Mouse (Mus musculus): ENCODE results near the gene Tex30. TPM values are rescaled to one million over a fixed set of nuclear protein-coding genes. Genes with fewer than 3 reads are reported as not detected.

Tex30 gene
- polyA plus RNA-seq, 1 experiment from 2014 or later: 71.5 TPM

DNA sequence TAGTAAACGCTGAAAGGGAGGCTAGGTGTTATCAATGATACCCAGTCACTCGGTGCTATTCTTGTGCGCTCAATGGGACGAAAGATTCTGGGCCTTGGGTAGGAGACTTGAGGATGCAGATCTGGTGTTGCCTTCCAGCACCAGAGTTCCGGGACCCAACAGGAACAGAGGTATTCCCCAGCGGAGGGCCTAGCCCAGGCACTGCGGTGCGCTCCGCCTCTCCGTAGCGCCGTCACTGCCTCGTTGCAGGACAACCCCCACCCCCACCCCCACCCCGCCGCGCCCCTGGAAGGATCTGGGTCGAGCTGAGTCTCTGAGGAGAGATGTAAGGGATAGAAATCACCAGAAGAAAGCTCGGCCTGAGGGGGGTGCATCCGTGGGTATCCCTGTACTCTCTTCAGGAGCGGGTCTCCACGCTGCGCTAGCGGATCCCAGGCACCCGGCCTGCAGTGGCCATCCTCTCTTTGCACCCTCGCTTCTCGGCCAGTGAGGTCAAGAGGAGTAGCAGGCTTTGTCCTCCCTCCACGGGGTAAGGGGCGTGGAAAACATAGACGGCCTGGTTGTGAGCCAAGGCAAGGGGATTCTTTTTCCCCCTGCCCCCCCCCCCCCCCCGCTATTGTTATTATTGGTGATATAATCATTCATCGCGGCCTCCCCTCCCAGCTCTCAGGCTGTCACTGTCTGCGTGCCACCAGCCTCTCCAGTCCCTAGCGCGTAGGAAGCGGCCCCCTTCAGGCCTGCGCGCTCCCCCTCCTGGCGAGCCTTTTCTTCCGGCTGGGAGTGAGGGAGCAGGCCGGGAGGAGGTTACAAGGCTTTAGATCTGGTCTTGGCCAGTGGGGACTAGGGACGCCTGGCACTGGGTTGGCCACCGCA, 17.2 kb upstream of the Tex30 start:
- Histone ChIP-seq H3K4me1 (ENCODE audit: control insufficient read depth, insufficient read depth, low read length) (no peaks in the 10 kb centered on the region), H3K27ac (ENCODE audit: low read length) (peak overlapping the region; percentile 98), H3K4me3 (ENCODE audit: low read length) (peak overlapping the region; percentile 78), H3K9ac (ENCODE audit: low read depth, low read length) (peak overlapping the region; percentile 88), H3K9me3 (ENCODE audit: control insufficient read depth, low read length) (no peaks in the 10 kb centered on the region), H3K27me3 (replicated peaks; ENCODE audit: control insufficient read depth, insufficient read depth, low read length) (no peaks in the 10 kb centered on the region), H3K36me3 (ENCODE audit: control insufficient read depth, insufficient read depth, low read length) (no peaks in the 10 kb centered on the region), H3K4me2 (ENCODE audit: low read depth, low read length) (peak overlapping the region; percentile 78)
- WGBS: under 1% methylated on average over 39 of the region's 43 CpGs
- ATAC-seq: peak; percentile 90

DNA sequence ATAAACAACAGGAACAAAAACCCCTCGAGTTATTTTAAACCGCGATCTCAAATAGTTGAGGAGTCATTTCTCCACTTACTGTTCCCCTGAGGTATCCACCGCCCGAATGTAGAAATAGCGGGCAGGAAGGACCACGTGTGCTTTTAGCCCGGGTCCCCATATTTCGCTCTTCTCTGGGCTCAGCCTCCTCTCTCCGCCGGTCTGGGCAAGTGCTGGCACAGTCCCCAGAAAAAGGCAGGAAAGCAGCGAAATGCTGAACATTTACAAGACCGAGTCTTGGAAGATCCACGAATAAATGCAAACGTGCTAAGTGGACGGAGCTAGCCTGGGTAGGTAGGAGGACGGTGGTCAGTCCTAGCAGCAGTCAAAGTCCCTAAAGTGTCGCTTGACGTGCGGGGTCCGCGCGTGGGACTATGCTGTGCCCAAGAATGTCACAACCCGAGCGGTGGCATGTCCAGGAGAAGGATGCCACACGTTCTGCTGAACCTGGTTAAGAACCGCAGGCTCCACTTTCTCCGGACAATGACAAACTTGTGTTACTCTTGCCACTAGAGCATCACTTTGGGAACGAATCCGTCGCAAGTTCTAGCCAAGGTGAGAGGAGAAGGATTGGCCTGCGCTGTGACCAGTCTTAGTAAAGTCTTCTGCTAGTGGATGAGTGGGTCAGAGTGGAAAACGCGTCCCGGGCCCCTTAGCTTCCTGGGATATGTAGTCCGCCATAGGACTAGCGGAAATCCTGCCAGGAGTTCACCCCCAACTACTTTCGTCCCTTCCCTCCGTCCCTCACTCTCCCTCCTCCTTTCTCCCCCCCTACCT, 16.2 kb upstream of the Tex30 start, which contains the start of the genes Kdelc1 and Bivm:
Kdelc1 (minus strand) TSS at position 570 of the 816 bp plus-strand sequence.
Bivm (plus strand) TSS at position 719 of the 816 bp plus-strand sequence.
- Histone ChIP-seq H3K9ac (ENCODE audit: low read depth, low read length) (peak within 1 kb of the TSS; percentile 88), H3K4me3 (ENCODE audit: low read length) (peak within 1 kb of the TSS; percentile 78), H3K27ac (ENCODE audit: low read length) (peak within 1 kb of the TSS; percentile 98), H3K4me2 (ENCODE audit: low read depth, low read length) (peak within 1 kb of the TSS; percentile 78), H3K36me3 (ENCODE audit: control insufficient read depth, insufficient read depth, low read length) (no peaks in the 10 kb centered on the region), H3K9me3 (ENCODE audit: control insufficient read depth, low read length) (no peaks in the 10 kb centered on the region), H3K4me1 (ENCODE audit: control insufficient read depth, insufficient read depth, low read length) (no peaks in the 10 kb centered on the region), H3K27me3 (replicated peaks; ENCODE audit: control insufficient read depth, insufficient read depth, low read length) (no peaks in the 10 kb centered on the region)
- ATAC-seq: peak; percentile 97
- WGBS: under 1% methylated on average over 39 of the region's 39 CpGs

DNA sequence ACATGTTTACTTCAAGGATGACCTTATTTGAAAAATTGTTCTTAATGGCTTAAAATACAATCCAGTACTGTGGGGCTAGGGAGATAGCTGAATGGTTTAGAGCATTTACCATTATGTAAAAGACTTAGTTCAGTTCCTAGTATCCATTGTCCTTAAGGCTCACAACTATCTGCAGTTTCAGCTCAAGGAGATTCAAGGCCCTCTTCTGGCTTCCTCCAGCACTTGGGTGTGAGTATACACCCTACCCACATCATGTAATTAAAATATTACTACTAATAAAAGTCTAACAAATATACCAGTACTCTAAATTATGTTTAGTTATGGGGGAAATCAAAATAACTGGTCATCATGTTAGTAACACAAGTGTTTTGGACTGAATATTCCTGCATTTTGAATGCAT, 15.3 kb upstream of the Tex30 start:
- H3K27me3 ChIP-seq (replicated peaks; ENCODE audit: control insufficient read depth, insufficient read depth, low read length): no peaks in the 10 kb centered on the region
- H3K4me3 ChIP-seq (ENCODE audit: low read length): 0 out of 2 replicates have a peak overlapping the region, but pooled peaks have one; percentile 5
- H3K4me1 ChIP-seq (ENCODE audit: control insufficient read depth, insufficient read depth, low read length): no peaks in the 10 kb centered on the region
- no peak overlapping the region for H3K27ac ChIP-seq (ENCODE audit: low read length)
- no peaks in the 10 kb centered on the region for H3K9me3 ChIP-seq (ENCODE audit: control insufficient read depth, low read length)
- no peaks in the 10 kb centered on the region for H3K36me3 ChIP-seq (ENCODE audit: control insufficient read depth, insufficient read depth, low read length)
- no peak overlapping the region for H3K4me2 ChIP-seq (ENCODE audit: low read depth, low read length)
- no peak for ATAC-seq
- no peak overlapping the region for H3K9ac ChIP-seq (ENCODE audit: low read depth, low read length)

DNA sequence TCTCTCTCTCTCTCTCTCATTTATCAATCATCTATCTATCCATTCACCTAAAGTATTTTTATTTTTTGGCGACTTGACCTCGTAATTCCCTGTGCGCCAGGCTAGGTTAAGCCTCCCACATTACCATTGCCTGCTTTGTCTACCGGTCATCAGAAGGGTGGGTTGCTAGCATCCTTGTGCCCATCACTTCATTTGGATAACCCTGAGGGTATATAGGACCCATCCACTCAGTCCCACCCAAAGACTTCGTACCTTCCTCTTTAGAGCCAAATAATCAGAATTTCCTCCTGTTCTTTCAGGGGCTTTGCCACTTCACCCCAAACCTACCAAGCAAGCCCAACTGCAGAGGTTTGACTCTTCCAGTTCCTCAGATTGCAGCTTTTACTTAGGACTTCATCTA, 698 bp upstream of the Tex30 start:
- WGBS: 18% methylated on average over 5 of the region's 5 CpGs
- peaks cover 4% of the 10 kb centered on the region for H3K36me3 ChIP-seq (ENCODE audit: control insufficient read depth, insufficient read depth, low read length)
- no peaks in the 10 kb centered on the region for H3K9me3 ChIP-seq (ENCODE audit: control insufficient read depth, low read length)
- no peaks in the 10 kb centered on the region for H3K27me3 ChIP-seq (replicated peaks; ENCODE audit: control insufficient read depth, insufficient read depth, low read length)
- H3K27ac ChIP-seq (ENCODE audit: low read length): no peak overlapping the region
- ATAC-seq: no peak
- H3K4me2 ChIP-seq (ENCODE audit: low read depth, low read length): peak overlapping the region; percentile 58
- H3K4me1 ChIP-seq (ENCODE audit: control insufficient read depth, insufficient read depth, low read length): peaks cover 5% of the 10 kb centered on the region; the same call in 1 of the 2 replicates
- H3K9ac ChIP-seq (ENCODE audit: low read depth, low read length): no peak overlapping the region
- peak overlapping the region; percentile 21; the same call in 1 of the 2 replicates for H3K4me3 ChIP-seq (ENCODE audit: low read length)

DNA sequence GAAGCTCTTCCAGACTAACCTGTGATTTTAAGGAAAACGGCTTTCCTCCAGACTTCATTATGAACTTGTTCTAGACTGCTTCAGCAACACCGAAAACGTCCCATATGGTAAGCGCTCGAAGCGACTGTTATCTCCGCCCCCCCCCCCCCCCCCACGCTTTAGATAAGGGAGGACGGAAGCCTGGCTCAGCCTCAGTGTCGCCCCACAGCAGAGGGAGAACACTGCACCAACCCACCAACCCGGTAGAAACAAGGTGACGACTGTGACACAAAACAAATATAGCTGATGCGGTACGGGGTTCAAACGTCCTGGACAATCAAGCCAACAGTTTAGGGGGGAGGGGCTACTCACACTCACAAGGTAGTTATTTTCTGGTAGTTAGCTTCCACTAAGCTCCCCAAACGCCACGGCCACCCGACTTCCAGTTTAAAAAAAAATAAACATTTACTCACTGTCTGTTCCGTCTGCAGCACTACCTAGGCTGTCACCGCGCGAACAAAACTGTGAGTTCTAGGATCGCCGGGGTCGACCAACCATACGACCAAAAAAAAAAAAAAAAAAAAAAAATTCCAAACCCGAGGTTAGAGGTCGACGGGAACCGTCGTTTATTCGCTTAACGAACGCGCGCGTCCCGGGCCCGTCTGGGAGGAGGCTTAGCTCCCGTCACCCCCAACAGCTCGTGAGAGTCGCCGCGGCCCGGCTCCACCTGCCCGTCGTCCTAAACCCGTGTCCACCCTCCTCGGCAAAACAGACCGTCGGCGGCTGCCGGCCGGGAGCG, 604 bp downstream of the Tex30 start:
- H3K9me3 ChIP-seq (ENCODE audit: control insufficient read depth, low read length): no peaks in the 10 kb centered on the region
- H3K4me3 ChIP-seq (ENCODE audit: low read length): peak overlapping the region; percentile 89
- H3K27me3 ChIP-seq (replicated peaks; ENCODE audit: control insufficient read depth, insufficient read depth, low read length): no peaks in the 10 kb centered on the region
- H3K36me3 ChIP-seq (ENCODE audit: control insufficient read depth, insufficient read depth, low read length): 0 out of 2 replicates have a peak, but pooled peaks cover 4% of the 10 kb centered on the region
- H3K27ac ChIP-seq (ENCODE audit: low read length): peak overlapping the region; percentile 93
- ATAC-seq: peak; percentile 82
- peak overlapping the region; percentile 60 for H3K4me2 ChIP-seq (ENCODE audit: low read depth, low read length)
- H3K4me1 ChIP-seq (ENCODE audit: control insufficient read depth, insufficient read depth, low read length): peaks cover 5% of the 10 kb centered on the region; the same call in 1 of the 2 replicates
- peak overlapping the region; percentile 89 for H3K9ac ChIP-seq (ENCODE audit: low read depth, low read length)
- WGBS: under 1% methylated on average over 54 of the region's 55 CpGs

DNA sequence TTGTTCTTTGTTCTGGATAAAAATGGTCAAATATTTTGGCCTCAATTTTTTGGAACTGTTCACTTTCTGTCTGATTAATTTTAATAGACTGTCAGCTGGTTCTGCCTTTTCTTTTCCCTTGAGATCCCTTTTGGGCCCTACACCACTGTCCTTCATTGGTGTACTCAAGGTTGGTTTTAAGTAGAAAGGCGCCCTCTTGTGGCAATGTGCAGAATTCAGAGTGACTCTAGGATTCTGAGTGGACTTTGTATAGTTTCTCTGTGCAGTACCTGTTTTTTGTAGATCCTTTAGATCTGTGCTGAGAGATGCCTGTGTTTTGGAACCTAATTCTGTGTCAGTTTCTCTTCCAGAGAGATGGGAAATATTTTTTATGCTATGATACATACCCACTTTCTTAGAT, 37.6 kb downstream of the Tex30 start:
- Histone ChIP-seq H3K36me3 (ENCODE audit: control insufficient read depth, insufficient read depth, low read length) (no peaks in the 10 kb centered on the region), H3K27me3 (replicated peaks; ENCODE audit: control insufficient read depth, insufficient read depth, low read length) (no peaks in the 10 kb centered on the region), H3K9ac (ENCODE audit: low read depth, low read length) (no peak overlapping the region), H3K4me1 (ENCODE audit: control insufficient read depth, insufficient read depth, low read length) (no peaks in the 10 kb centered on the region), H3K4me2 (ENCODE audit: low read depth, low read length) (no peak overlapping the region), H3K9me3 (ENCODE audit: control insufficient read depth, low read length) (no peaks in the 10 kb centered on the region), H3K27ac (ENCODE audit: low read length) (no peak overlapping the region), H3K4me3 (ENCODE audit: low read length) (no peak overlapping the region)
- 3% methylated on average over 1 of the region's 1 CpGs for WGBS
- 0 out of 2 replicates have a peak, but pooled peaks have one; percentile 44 for ATAC-seq

DNA sequence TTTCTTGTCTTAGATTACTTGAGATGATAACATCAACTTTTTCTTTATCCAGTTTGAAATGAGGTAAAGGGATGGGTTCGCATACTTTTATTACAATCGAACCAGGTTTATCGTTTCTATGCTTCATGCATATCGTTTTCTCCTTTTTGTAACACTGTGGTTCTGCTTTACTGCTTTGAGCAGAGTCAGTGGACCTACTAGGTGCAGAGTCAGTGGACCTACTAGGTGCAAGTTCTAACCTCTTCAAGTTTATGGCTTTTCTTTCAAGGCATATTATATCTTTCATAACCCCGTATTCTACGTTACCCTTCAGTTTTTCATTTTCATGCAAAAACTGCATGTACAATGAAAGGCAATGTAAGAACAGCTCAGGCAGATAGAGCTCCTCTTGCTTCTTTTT, 38.8 kb downstream of the Tex30 start:
- Histone ChIP-seq H3K27me3 (replicated peaks; ENCODE audit: control insufficient read depth, insufficient read depth, low read length) (no peaks in the 10 kb centered on the region), H3K9me3 (ENCODE audit: control insufficient read depth, low read length) (no peaks in the 10 kb centered on the region), H3K4me1 (ENCODE audit: control insufficient read depth, insufficient read depth, low read length) (no peaks in the 10 kb centered on the region), H3K27ac (ENCODE audit: low read length) (no peak overlapping the region), H3K9ac (ENCODE audit: low read depth, low read length) (no peak overlapping the region), H3K4me3 (ENCODE audit: low read length) (no peak overlapping the region), H3K4me2 (ENCODE audit: low read depth, low read length) (no peak overlapping the region), H3K36me3 (ENCODE audit: control insufficient read depth, insufficient read depth, low read length) (no peaks in the 10 kb centered on the region)
- ATAC-seq: no peak
- WGBS: 92% methylated on average over 6 of the region's 6 CpGs

DNA sequence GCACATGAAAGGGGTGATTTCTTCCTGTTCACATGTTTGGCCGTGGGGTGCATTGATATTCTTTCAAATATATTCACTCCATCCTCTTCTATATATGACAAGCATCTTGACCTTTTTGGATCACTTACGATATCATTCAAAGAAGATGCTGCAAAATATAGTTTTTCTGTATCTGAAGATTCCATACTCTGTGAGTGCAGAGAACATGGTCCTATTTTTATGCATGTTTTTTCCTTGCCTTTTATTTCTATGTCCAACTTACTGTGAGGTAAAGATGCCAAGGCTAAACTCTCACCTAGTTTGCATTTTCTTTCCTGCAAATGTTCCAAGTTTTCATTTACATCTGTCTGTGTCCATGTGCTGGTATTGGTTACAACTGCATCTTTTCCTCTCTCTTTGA, 40.4 kb downstream of the Tex30 start, which contains the start of gene Gm8251:
Gm8251 (minus strand) TSS at position 101 of the 400 bp plus-strand sequence.
- Histone ChIP-seq H3K27ac (ENCODE audit: low read length) (no peak within 1 kb of the TSS), H3K27me3 (replicated peaks; ENCODE audit: control insufficient read depth, insufficient read depth, low read length) (no peaks in the 10 kb centered on the region), H3K4me2 (ENCODE audit: low read depth, low read length) (no peak within 1 kb of the TSS), H3K9me3 (ENCODE audit: control insufficient read depth, low read length) (no peaks in the 10 kb centered on the region), H3K4me3 (ENCODE audit: low read length) (no peak within 1 kb of the TSS), H3K36me3 (ENCODE audit: control insufficient read depth, insufficient read depth, low read length) (no peaks in the 10 kb centered on the region), H3K4me1 (ENCODE audit: control insufficient read depth, insufficient read depth, low read length) (no peaks in the 10 kb centered on the region), H3K9ac (ENCODE audit: low read depth, low read length) (no peak within 1 kb of the TSS)
- WGBS: 86% methylated on average over 2 of the region's 2 CpGs
- no peak for ATAC-seq

Data from intestine, embryonic 16.5 days (tissue).